Mouse (Mus musculus) testis, adult 2 months (tissue): ENCODE results near the gene Bcl2l2. TPM values are rescaled to one million over a fixed set of nuclear protein-coding genes. Genes with fewer than 3 reads are reported as not detected.

ENCODE experiments used
- H3K27ac ChIP-seq: fragments of 200-500 bp; 2 replicates; pipeline ENCODE4 v1.5.1; 2012; ENCODE audit warnings: low read depth, low read length; ENCODE audit not compliant: control insufficient read depth, insufficient read depth
- H3K27me3 ChIP-seq: fragments of 200-500 bp; 2 replicates; pipeline ENCODE4 v1.6.1; 2012; ENCODE audit warnings: mild to moderate bottlenecking, low read length, moderate library complexity; ENCODE audit not compliant: control insufficient read depth, insufficient read depth
- H3K36me3 ChIP-seq: fragments of 200-500 bp; 2 replicates; pipeline ENCODE4 v1.6.1; 2012; ENCODE audit warnings: mild to moderate bottlenecking, low read length; ENCODE audit not compliant: control insufficient read depth, insufficient read depth
- H3K4me1 ChIP-seq: fragments of 200-500 bp; 2 replicates; pipeline ENCODE4 v1.6.1; 2012; ENCODE audit warnings: low read length; ENCODE audit not compliant: control insufficient read depth, insufficient read depth
- H3K4me3 ChIP-seq: fragments of 200-500 bp; 2 replicates; pipeline ENCODE4 v1.5.1; 2012; ENCODE audit warnings: low read depth, mild to moderate bottlenecking, low read length, moderate library complexity, mixed read lengths; ENCODE audit not compliant: control insufficient read depth
- CTCF ChIP-seq: fragments of 200-500 bp; IDR thresholded peaks from 2 replicates; pipeline ENCODE4 v1.5.1; 2012; ENCODE audit warnings: low read depth, mild to moderate bottlenecking, inconsistent platforms, low read length, moderate library complexity; ENCODE audit not compliant: control insufficient read depth, insufficient read depth, insufficient replicate concordance
- POLR2A ChIP-seq: fragments of 200-500 bp; IDR thresholded peaks from 2 replicates; pipeline ENCODE4 v1.6.1; 2012; ENCODE audit warnings: low read depth, mild to moderate bottlenecking, inconsistent platforms, low read length, moderate library complexity; ENCODE audit not compliant: control insufficient read depth
- polyA plus RNA-seq: library from polyadenylated mRNA; depleted of rRNA; stranded (reverse); fragments of >200 nt; gene quantifications from 2 replicates; pipeline ENCODE4 v1.2.3, GENCODE M21; 2012

Gene Bcl2l2
- polyA plus RNA-seq, 1 experiment, result 31.2 TPM

DNA sequence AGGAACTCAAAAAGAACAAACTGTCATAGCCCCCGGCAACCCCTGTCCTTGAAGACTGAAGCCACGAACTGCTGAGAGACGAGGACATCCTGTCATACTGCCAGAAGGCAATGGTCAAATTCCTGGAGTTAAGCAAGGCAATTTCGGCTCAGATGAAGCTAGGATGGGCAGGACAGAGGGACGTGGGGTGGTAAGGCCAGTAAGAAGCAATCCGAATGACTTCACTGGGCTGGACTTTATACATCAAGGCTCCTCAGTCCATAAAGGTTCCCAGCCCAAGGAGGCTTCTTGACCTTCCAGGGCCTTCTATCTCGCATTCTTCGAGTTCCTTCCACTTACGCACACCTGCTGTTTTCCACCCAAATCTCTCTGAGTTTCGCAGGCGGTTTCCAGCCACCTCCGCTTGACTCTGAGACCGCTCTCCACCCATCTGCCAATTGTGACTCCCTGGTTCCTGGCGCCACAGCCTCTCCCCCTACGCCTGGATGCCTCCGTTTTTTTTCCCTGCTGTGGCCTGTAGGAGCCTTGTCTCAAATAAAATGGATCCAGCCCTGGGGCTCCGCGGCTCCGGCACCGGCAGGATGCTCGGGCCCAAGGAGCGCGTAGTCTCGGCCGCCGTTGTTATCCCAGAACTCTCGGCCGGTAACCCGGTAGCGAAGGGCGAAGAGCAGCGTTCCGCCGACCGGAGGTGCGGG, 7.2 kb upstream of the Bcl2l2 start:
- Histone ChIP-seq H3K4me3 (peak overlapping the region; percentile 92), H3K4me1 (peaks cover 9% of the 10 kb centered on the region), H3K36me3 (no peaks in the 10 kb centered on the region), H3K27ac (peak overlapping the region; percentile 84), H3K27me3 (no peaks in the 10 kb centered on the region)
- TF ChIP-seq POLR2A (no peak), CTCF (no peak)

DNA sequence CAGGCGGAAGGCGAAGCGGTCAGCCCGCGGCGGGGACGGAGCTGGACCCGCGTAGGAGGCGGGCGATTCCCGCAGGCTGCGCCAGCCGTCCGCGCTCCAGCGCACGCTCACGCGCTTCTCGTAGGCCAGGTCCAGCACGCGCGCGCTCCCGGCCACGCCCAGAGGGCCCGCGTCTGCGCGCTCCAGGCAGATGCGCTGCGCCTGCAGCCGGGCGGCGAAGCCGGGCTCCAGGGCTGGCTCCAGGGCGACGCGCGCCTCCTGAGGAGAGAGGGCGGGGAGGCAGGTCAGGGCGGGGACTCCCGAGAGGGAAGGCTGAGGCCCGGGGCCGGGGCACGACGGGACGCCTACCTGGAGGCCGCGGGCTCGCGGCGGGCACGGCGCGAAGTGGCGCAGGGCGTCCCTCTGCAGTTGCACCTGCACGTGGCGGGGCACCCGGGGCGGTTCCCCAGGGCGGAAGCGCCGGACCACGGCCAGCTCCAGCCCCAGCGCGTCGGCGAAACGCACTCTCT, 6.6 kb upstream of the Bcl2l2 start:
- peak overlapping the region; percentile 92 for H3K4me3 ChIP-seq
- peaks cover 9% of the 10 kb centered on the region for H3K4me1 ChIP-seq
- H3K36me3 ChIP-seq, result no peaks in the 10 kb centered on the region
- no peaks in the 10 kb centered on the region for H3K27me3 ChIP-seq
- TF ChIP-seq POLR2A, result peak; percentile 56
- no peak for TF ChIP-seq CTCF
- peak overlapping the region; percentile 84 for H3K27ac ChIP-seq

DNA sequence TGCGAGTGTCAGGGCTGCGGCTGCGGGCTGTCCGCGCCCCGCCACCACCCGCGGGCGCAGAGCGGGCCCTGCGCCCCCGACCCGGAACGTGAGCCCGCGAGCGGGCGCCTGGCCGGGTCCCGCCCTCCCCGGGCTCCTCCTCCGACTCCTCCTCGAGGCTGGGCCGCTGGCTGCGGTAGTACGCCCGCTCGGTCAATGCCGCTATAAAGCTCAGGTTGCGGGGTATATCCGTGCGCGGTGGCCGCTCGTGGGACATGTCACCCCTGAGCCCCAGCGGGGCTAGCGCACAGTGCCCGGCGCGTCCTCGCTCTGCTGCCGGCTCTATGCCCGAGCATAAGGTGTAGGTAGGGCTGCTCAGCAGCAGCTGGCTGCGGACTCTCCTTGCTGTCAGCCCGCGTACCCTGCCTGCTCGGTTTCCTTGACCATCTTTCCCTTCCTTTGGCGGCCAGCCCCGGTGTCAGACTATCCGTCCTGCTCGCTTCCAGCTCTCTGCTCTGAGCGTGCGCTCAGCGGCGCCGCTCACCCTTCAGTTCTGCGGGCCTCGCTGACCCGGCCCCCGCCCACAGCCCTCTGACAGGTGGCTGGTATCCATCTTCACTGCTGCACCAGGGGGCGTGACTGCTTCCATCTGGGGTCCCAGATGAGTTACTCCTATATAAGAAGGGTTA, 6.0 kb upstream of the Bcl2l2 start, which contains the start of gene Ppp1r3e:
Ppp1r3e (minus strand) TSS at position 503 of the 668 bp plus-strand sequence.
- no peaks in the 10 kb centered on the region for H3K36me3 ChIP-seq
- H3K27me3 ChIP-seq, result no peaks in the 10 kb centered on the region
- peak within 1 kb of the TSS; percentile 92 for H3K4me3 ChIP-seq
- TF ChIP-seq POLR2A (0 out of 2 replicates have a peak, but pooled peaks have one; percentile 16), CTCF (no peak)
- peak within 1 kb of the TSS; percentile 84 for H3K27ac ChIP-seq
- peaks cover 9% of the 10 kb centered on the region for H3K4me1 ChIP-seq

DNA sequence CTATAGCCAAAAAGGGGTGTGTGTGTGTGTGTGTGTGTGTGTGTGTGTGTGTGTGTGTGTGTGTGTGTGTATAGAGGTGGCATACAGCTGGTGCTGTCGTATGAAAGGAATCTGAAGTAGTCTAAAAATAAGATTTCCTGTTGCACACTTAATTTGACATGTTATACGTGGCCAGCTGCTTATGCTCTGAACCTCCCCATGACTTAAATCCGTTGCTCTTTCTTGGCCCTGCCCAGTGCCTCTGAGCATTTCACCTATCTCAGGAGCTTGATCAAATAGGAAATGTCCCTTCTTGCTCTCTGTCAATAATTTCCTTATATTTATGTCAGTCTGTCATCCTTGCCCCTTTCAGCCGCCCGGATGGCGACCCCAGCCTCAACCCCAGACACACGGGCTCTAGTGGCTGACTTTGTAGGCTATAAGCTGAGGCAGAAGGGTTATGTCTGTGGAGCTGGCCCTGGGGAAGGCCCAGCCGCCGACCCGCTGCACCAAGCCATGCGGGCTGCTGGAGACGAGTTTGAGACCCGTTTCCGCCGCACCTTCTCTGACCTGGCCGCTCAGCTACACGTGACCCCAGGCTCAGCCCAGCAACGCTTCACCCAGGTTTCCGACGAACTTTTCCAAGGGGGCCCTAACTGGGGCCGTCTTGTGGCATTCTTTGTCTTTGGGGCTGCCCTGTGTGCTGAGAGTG, 990 bp downstream of the Bcl2l2 start:
- Histone ChIP-seq H3K4me1 (peaks cover 5% of the 10 kb centered on the region), H3K27ac (peak overlapping the region; percentile 87), H3K4me3 (peak overlapping the region; percentile 82), H3K36me3 (no peaks in the 10 kb centered on the region), H3K27me3 (no peaks in the 10 kb centered on the region)
- TF ChIP-seq CTCF, result no peak

DNA sequence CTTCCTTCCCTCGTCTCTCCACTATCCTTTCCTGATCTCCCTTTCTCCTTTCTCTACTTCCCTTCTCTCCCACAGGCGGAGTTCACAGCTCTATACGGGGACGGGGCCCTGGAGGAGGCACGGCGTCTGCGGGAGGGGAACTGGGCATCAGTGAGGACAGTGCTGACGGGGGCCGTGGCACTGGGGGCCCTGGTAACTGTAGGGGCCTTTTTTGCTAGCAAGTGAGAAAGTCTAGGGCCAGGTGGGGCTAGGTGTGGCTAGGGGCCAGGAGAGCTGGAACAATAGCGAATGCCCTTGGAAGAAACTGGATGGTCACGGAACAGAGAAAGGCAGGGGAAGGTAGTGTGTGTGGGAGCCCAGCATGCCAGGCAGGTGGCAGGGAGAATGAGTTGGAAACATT, 2.1 kb downstream of the Bcl2l2 start:
- Histone ChIP-seq H3K27me3 (no peaks in the 10 kb centered on the region), H3K36me3 (no peaks in the 10 kb centered on the region), H3K4me3 (no peak overlapping the region), H3K27ac (peak overlapping the region; percentile 50), H3K4me1 (peaks cover 5% of the 10 kb centered on the region)
- TF ChIP-seq CTCF, result no peak
- TF ChIP-seq POLR2A, result 0 out of 2 replicates have a peak, but pooled peaks have one; percentile 23

DNA sequence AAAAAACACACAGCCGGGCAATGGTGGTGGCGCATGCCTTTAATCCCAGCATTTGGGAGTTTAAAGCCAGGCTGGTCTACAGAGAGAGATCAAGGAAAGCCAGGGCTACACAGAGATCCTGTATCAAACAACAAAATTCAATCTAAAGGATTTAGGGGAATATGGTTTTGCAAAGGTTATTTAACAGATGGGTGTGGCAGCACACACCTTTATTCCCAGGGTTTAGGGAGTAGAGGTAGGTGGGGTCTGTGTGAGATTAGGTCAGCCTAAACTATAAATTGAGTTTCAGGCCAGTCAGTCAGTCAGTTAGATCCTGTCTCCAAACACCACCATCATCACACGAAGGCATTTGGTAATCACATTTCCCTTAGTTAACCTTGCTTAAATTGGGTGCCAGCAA, 9.0 kb downstream of the Bcl2l2 start, which contains the start of gene Pabpn1:
Pabpn1 (plus strand) TSS at position 301 of the 400 bp plus-strand sequence.
- no peaks in the 10 kb centered on the region for H3K27me3 ChIP-seq
- peak within 1 kb of the TSS; percentile 99 for H3K27ac ChIP-seq
- TF ChIP-seq CTCF (no peak), POLR2A (no peak)
- peaks cover 2% of the 10 kb centered on the region for H3K4me1 ChIP-seq
- H3K36me3 ChIP-seq, result peaks cover 3% of the 10 kb centered on the region; the same call in 1 of the 2 replicates
- peak within 1 kb of the TSS; percentile 99 for H3K4me3 ChIP-seq
